20 mouse cellular contexts compared by ENCODE assay signal in genomic region chr1:153281483-153281882, GRCm38 (mm10). TPM values are rescaled to one million over a fixed set of nuclear protein-coding genes. Genes with fewer than 3 reads are reported as not detected.
DNase-seq lines count a peak whose midpoint lies in the region; ATAC-seq and TF ChIP-seq lines count a peak whose summit lies in the region.
"Had no signal": no experiment of that assay in that cellular context is flagged by ENCODE, and none has a peak within 500 bp of the region (broad histone marks: within the 10 kb centered on the region; RNA-seq: fewer than 3 reads in every experiment).

No protein-coding gene starts in this region.

- H3K9me3 ChIP-seq in heart, embryonic 12.5 days (replicated peaks) = no peaks in the 10 kb centered on the region
- no peaks in the 10 kb centered on the region for H3K9me3 ChIP-seq in heart, embryonic 16.5 days (replicated peaks; ENCODE audit: control insufficient read depth, low read length)
- H3K9me3 ChIP-seq: embryonic facial prominence, embryonic 13.5 days; forebrain, embryonic 13.5 days; hindbrain, embryonic 10.5 days; kidney, embryonic 15.5 days had no signal

- intact Hi-C loops in gastrocnemius, adult 2 months (cut with DNase I) = no loop called here
- intact Hi-C loops in heart, postnatal 10 days (cut with DNase I) = loop anchor here (5.0 kb wide), 1 partner anchor 51 kb away; the partner anchor contains the start of gene Lamc1

- H3K27me3 ChIP-seq in heart, embryonic 12.5 days (replicated peaks) = no peaks in the 10 kb centered on the region
- no peaks in the 10 kb centered on the region for H3K27me3 ChIP-seq in heart, embryonic 16.5 days (ENCODE audit: control insufficient read depth, insufficient read depth, low read length)
- H3K27me3 ChIP-seq: embryonic facial prominence, embryonic 13.5 days; forebrain, embryonic 13.5 days; kidney, embryonic 15.5 days had no signal

- no peak overlapping the region for H3K9ac ChIP-seq in heart, embryonic 12.5 days
- H3K9ac ChIP-seq in heart, embryonic 16.5 days (ENCODE audit: low read length) = peak overlapping the region; percentile 21; the same call in 1 of the 2 replicates
- H3K9ac ChIP-seq: embryonic facial prominence, embryonic 13.5 days; forebrain, embryonic 13.5 days; hindbrain, embryonic 14.5 days; kidney, embryonic 15.5 days had no signal

- TF ChIP-seq CTCF in gastrocnemius, adult 2 months (IDR thresholded peaks at IDR 0.05) = no peak
- no peak for TF ChIP-seq CTCF in brain, embryonic 14.5 days (IDR thresholded peaks at IDR 0.05; ENCODE audit: borderline replicate concordance, extremely low read depth, insufficient read depth, insufficient read length)

- TF ChIP-seq POLR2A in brain, embryonic 14.5 days (IDR thresholded peaks at IDR 0.05; ENCODE audit: borderline replicate concordance, extremely low read depth, insufficient read depth, insufficient read length, poor library complexity, severe bottlenecking) = no peak

- H3K4me2 ChIP-seq in heart, embryonic 12.5 days = no peak overlapping the region
- no peak overlapping the region for H3K4me2 ChIP-seq in heart, embryonic 16.5 days (ENCODE audit: low read depth, low read length)
- H3K4me2 ChIP-seq: embryonic facial prominence, embryonic 13.5 days; forebrain, embryonic 13.5 days; hindbrain, embryonic 14.5 days; kidney, embryonic 15.5 days had no signal

- H3K27ac ChIP-seq in gastrocnemius, adult 2 months = peak overlapping the region; percentile 87
- peak overlapping the region; percentile 70 for H3K27ac ChIP-seq in heart, embryonic 12.5 days (ENCODE audit: poor library complexity, severe bottlenecking)
- H3K27ac ChIP-seq in heart, embryonic 16.5 days (ENCODE audit: low read length) = peak overlapping the region; percentile 85
- H3K27ac ChIP-seq: embryonic facial prominence, embryonic 13.5 days; forebrain, embryonic 13.5 days; hindbrain, embryonic 10.5 days; hindbrain, embryonic 14.5 days; kidney, embryonic 15.5 days had no signal

- ATAC-seq in heart, embryonic 12.5 days (ENCODE audit: insufficient number of reproducible peaks, low FRiP score) = no peak
- ATAC-seq in heart, embryonic 16.5 days (replicated peaks; ENCODE audit: extremely low read depth, insufficient read depth, low FRiP score) = no peak
- no peak for ATAC-seq in megakaryocyte-erythroid progenitor cell, adult 5-6 weeks (replicated peaks; ENCODE audit: low FRiP score, low TSS enrichment, poor library complexity, severe bottlenecking)
- ATAC-seq: forebrain, embryonic 13.5 days; intestine, embryonic 16.5 days had no signal

- DNase-seq in gastrocnemius, adult 2 months = no peak
- DNase-seq in gastrocnemius, adult 18-20 months (ENCODE audit: low spot score) = no peak
- DNase-seq in heart, adult 11 months = no peak
- no peak for DNase-seq in heart, postnatal 10 days
- peak; percentile 52 for DNase-seq in brain, embryonic 14.5 days (ENCODE audit: low read depth)
- DNase-seq: adrenal gland, postnatal 10 days; cerebellum, adult 11-12 months; cerebellum, adult 9-10 months; cerebellum, postnatal 36 days; gastrocnemius, postnatal 10 days; kidney, adult 2 months had no signal

- 67% methylated on average over 4 of the region's 4 CpGs for WGBS in heart, embryonic 12.5 days
- WGBS in heart, embryonic 16.5 days = 64% methylated on average over 4 of the region's 4 CpGs

- no peak overlapping the region for H3K4me3 ChIP-seq in gastrocnemius, adult 2 months
- no peak overlapping the region for H3K4me3 ChIP-seq in heart, embryonic 12.5 days
- no peak overlapping the region for H3K4me3 ChIP-seq in heart, embryonic 16.5 days (ENCODE audit: low read length)
- H3K4me3 ChIP-seq: embryonic facial prominence, embryonic 13.5 days; forebrain, embryonic 13.5 days; hindbrain, embryonic 10.5 days; kidney, embryonic 15.5 days had no signal

- H3K36me3 ChIP-seq in heart, embryonic 12.5 days = no peaks in the 10 kb centered on the region
- no peaks in the 10 kb centered on the region for H3K36me3 ChIP-seq in heart, embryonic 16.5 days (ENCODE audit: control insufficient read depth, insufficient read depth)
- H3K36me3 ChIP-seq: embryonic facial prominence, embryonic 13.5 days; hindbrain, embryonic 10.5 days; kidney, embryonic 15.5 days had no signal

- H3K4me1 ChIP-seq in heart, embryonic 12.5 days (replicated peaks) = peaks cover 82% of the 10 kb centered on the region
- H3K4me1 ChIP-seq in heart, embryonic 16.5 days (ENCODE audit: control insufficient read depth, insufficient read depth, low read length) = peaks cover 58% of the 10 kb centered on the region

RNA-seq across cellular contexts. Expression of gene Lamc1, which starts 51.1 kb away (rescaled TPM):
- 10 to 100 TPM; 67.7 to 71.6 TPM for total RNA-seq in gastrocnemius, adult 2 months (2021)
- 10 to 100 TPM; 44.8 to 52.1 TPM for total RNA-seq in gastrocnemius, adult 18-20 months (2021)
- polyA plus RNA-seq in heart, embryonic 12.5 days (2016; fragmentation: Nextera tagmentation; extraction: Ambion mirVana) = 134 and 146 TPM in 2 replicates
- 73.8 and 85.3 TPM in 2 replicates for polyA plus RNA-seq in heart, embryonic 16.5 days (2015; fragmentation: Nextera tagmentation; extraction: Ambion mirVana)
- total RNA-seq in heart, postnatal 10 days (2021) = 100 to 1,000 TPM; 415 to 420 TPM
- 39.7 and 57.6 TPM in 2 replicates for polyA plus RNA-seq in brain, embryonic 14.5 days (2012; rRNA removed)
- 2.7 and 3.0 TPM in 2 replicates for total RNA-seq in megakaryocyte-erythroid progenitor cell, adult 5-6 weeks (2014; fragmentation: Nextera tagmentation)
- 0.91 and 1.3 TPM in 2 replicates for total RNA-seq in megakaryocyte-erythroid progenitor cell, adult 5-6 weeks (2017)

Comparison
In these comparisons a context has a peak if more than half of its experiments do, and no peak if none do; other contexts are left out.
1. RNA of gene Lamc1, which starts 51.1 kb away (total RNA-seq): 415 to 420 TPM in heart, postnatal 10 days, 67.7 to 71.6 TPM in gastrocnemius, adult 2 months and 44.8 to 52.1 TPM in gastrocnemius, adult 18-20 months; 0.91 to 3.0 TPM in megakaryocyte-erythroid progenitor cell, adult 5-6 weeks; every median in the first group is over 10 times any median in the second.
2. Peak in every context shown above with its lines, with median percentiles within 50 percentile points of each other: H3K27ac ChIP-seq.